Mouse (Mus musculus): ENCODE data around the gene Pecam1.

Pecam1 gene

GRCm38 (mm10) chr11:106750121-106750751 lies at the start of gene Pecam1:
TSS of gene Pecam1 (minus strand) at chr11:106750628.
- DNase-seq (ENCODE audit: low spot score in 2 of 2), result peak; percentile 26 to 46

GRCm38 (mm10) chr11:106795679-106796078 lies 45.3 kb upstream of the Pecam1 start:
- DNase-seq (ENCODE audit: low spot score in 2 of 2), result no peak

GRCm38 (mm10) chr11:106793846-106794245 lies 43.4 kb upstream of the Pecam1 start:
- DNase-seq (ENCODE audit: low spot score in 2 of 2), result peak in 1 of 2 experiments; percentile 33

- no peak for DNase-seq (ENCODE audit: low spot score in 2 of 2)
Measured at GRCm38 (mm10) chr11:106789649-106790048, 39.2 kb upstream of the Pecam1 start.

GRCm38 (mm10) chr11:106788775-106789459 lies 38.5 kb upstream of the Pecam1 start, which contains the start of the genes Ddx5 and Cep95:
TSS of gene Ddx5 (minus strand) at chr11:106789185.
TSS of gene Cep95 (plus strand) at chr11:106789252.
- peak; percentile 99 to 100 for DNase-seq (ENCODE audit: low spot score in 2 of 2)

- peak in 1 of 2 experiments; percentile 100 for DNase-seq (ENCODE audit: low spot score in 2 of 2)
Measured at GRCm38 (mm10) chr11:106788026-106788774, 37.8 kb upstream of the Pecam1 start.

GRCm38 (mm10) chr11:106787131-106788025 lies 37.0 kb upstream of the Pecam1 start:
- peak; percentile 90 to 93 for DNase-seq (ENCODE audit: low spot score in 2 of 2)

GRCm38 (mm10) chr11:106785043-106785442 lies 34.6 kb upstream of the Pecam1 start:
- no peak for DNase-seq (ENCODE audit: low spot score in 2 of 2)

- DNase-seq (ENCODE audit: low spot score in 2 of 2), result no peak
Measured at GRCm38 (mm10) chr11:106784476-106784875, 34.0 kb upstream of the Pecam1 start.

GRCm38 (mm10) chr11:106782841-106783764 lies 32.7 kb upstream of the Pecam1 start:
- peak in 1 of 2 experiments; percentile 11 for DNase-seq (ENCODE audit: low spot score in 2 of 2)

- peak in 1 of 2 experiments; percentile 7 for DNase-seq (ENCODE audit: low spot score in 2 of 2)
Measured at GRCm38 (mm10) chr11:106782271-106782670, 31.8 kb upstream of the Pecam1 start.

GRCm38 (mm10) chr11:106780590-106781220 lies 30.3 kb upstream of the Pecam1 start:
- peak in 1 of 2 experiments; percentile 9 for DNase-seq (ENCODE audit: low spot score in 2 of 2)

- no peak for DNase-seq (ENCODE audit: low spot score in 2 of 2)
Measured at GRCm38 (mm10) chr11:106780089-106780425, 29.6 kb upstream of the Pecam1 start.

- peak; percentile 88 to 94 for DNase-seq (ENCODE audit: low spot score in 2 of 2)
Measured at GRCm38 (mm10) chr11:106779388-106780088, 29.1 kb upstream of the Pecam1 start, which contains the start of gene Polg2. TSS of gene Polg2 (minus strand) at chr11:106779537.

GRCm38 (mm10) chr11:106778589-106779387 lies 28.4 kb upstream of the Pecam1 start:
- no peak for DNase-seq (ENCODE audit: low spot score in 2 of 2)

- no peak for DNase-seq (ENCODE audit: low spot score in 2 of 2)
Measured at GRCm38 (mm10) chr11:106778132-106778531, 27.7 kb upstream of the Pecam1 start.

- no peak for DNase-seq (ENCODE audit: low spot score in 2 of 2)
Measured at GRCm38 (mm10) chr11:106777395-106777794, 27.0 kb upstream of the Pecam1 start.

- DNase-seq (ENCODE audit: low spot score in 2 of 2), result no peak
Measured at GRCm38 (mm10) chr11:106776960-106777359, 26.5 kb upstream of the Pecam1 start.
